In genomic region chr2:154706526-154707280, GRCm38 (mm10) we compare ENCODE assay signal across 14 mouse cellular contexts. TPM values are rescaled to one million over a fixed set of nuclear protein-coding genes. Genes with fewer than 3 reads are reported as not detected.
A peak's percentile ranks its signal among the peaks of the same experiment; 100 is the strongest.
DNase-seq lines count a peak whose midpoint lies in the region; ATAC-seq lines count a peak whose summit lies in the region.
"Had no signal": no experiment of that assay in that cellular context is flagged by ENCODE, and none has a peak within 500 bp of the region (broad histone marks: within the 10 kb centered on the region; RNA-seq: fewer than 3 reads in every experiment).

No protein-coding gene starts in this region.

- H3K4me1 ChIP-seq in midbrain, embryonic 13.5 days (replicated peaks) = peaks cover 6% of the 10 kb centered on the region; the same call in 1 of the 2 replicates
- H3K4me1 ChIP-seq in midbrain, embryonic 15.5 days = peaks cover 7% of the 10 kb centered on the region; the same call in 1 of the 2 replicates
- H3K4me1 ChIP-seq: embryonic facial prominence, embryonic 12.5 days had no signal

- no peak overlapping the region for H3K4me2 ChIP-seq in midbrain, embryonic 13.5 days (replicated peaks)
- H3K4me2 ChIP-seq in midbrain, embryonic 15.5 days = no peak overlapping the region
- H3K4me2 ChIP-seq: embryonic facial prominence, embryonic 12.5 days; limb, embryonic 15.5 days had no signal

- no peak for ATAC-seq in midbrain, embryonic 13.5 days
- ATAC-seq in midbrain, embryonic 15.5 days (replicated peaks) = no peak

- H3K4me3 ChIP-seq in midbrain, embryonic 13.5 days (replicated peaks) = no peak overlapping the region
- H3K4me3 ChIP-seq in midbrain, embryonic 15.5 days = no peak overlapping the region
- H3K4me3 ChIP-seq: embryonic facial prominence, embryonic 12.5 days; heart, adult 2 months; left cerebral cortex, adult 2 months; limb, embryonic 15.5 days had no signal

- 67% methylated on average over 11 of the region's 11 CpGs for WGBS in midbrain, embryonic 13.5 days
- WGBS in midbrain, embryonic 15.5 days = 70% methylated on average over 11 of the region's 11 CpGs

- H3K9ac ChIP-seq in midbrain, embryonic 13.5 days (replicated peaks) = peak overlapping the region; percentile 10; the same call in 1 of the 2 replicates
- no peak overlapping the region for H3K9ac ChIP-seq in midbrain, embryonic 15.5 days
- H3K9ac ChIP-seq: embryonic facial prominence, embryonic 12.5 days; limb, embryonic 15.5 days had no signal

- H3K36me3 ChIP-seq in midbrain, embryonic 13.5 days = no peaks in the 10 kb centered on the region
- H3K36me3 ChIP-seq in midbrain, embryonic 15.5 days (replicated peaks) = no peaks in the 10 kb centered on the region
- H3K36me3 ChIP-seq: embryonic facial prominence, embryonic 12.5 days; limb, embryonic 15.5 days had no signal

- no peak overlapping the region for H3K27ac ChIP-seq in midbrain, embryonic 13.5 days
- no peak overlapping the region for H3K27ac ChIP-seq in midbrain, embryonic 15.5 days
- H3K27ac ChIP-seq: embryonic facial prominence, embryonic 12.5 days; heart, adult 2 months; left cerebral cortex, adult 2 months; limb, embryonic 15.5 days had no signal

- H3K27me3 ChIP-seq in midbrain, embryonic 13.5 days = 0 out of 2 replicates have a peak, but pooled peaks cover 3% of the 10 kb centered on the region
- no peaks in the 10 kb centered on the region for H3K27me3 ChIP-seq in midbrain, embryonic 15.5 days (replicated peaks)
- H3K27me3 ChIP-seq: embryonic facial prominence, embryonic 12.5 days; limb, embryonic 15.5 days had no signal

- H3K9me3 ChIP-seq in midbrain, embryonic 13.5 days = no peaks in the 10 kb centered on the region
- no peaks in the 10 kb centered on the region for H3K9me3 ChIP-seq in midbrain, embryonic 15.5 days
- H3K9me3 ChIP-seq: embryonic facial prominence, embryonic 12.5 days; limb, embryonic 15.5 days had no signal

- DNase-seq in brain, adult 2 months (ENCODE audit: low read depth, low spot score) = peak; percentile 87
- peak; percentile 57 to 70 for DNase-seq in cerebellum, postnatal 14 days
- DNase-seq in retina, postnatal 1 day = peak; percentile 53
- DNase-seq in right cerebral cortex, postnatal 25 days = no peak
- no peak for DNase-seq in gastrocnemius, adult 18-20 months (ENCODE audit: low spot score)
- DNase-seq: heart, adult 2 months; kidney, adult 18-20 months; lung, adult 2 months; thymus, postnatal 36 days had no signal

RNA-seq across cellular contexts. Expression of gene Chmp4b, which starts 55.2 kb away (rescaled TPM):
- polyA plus RNA-seq in midbrain, embryonic 13.5 days (2015; fragmentation: Nextera tagmentation; extraction: Ambion mirVana) = 22.2 and 27.2 TPM in 2 replicates
- polyA plus RNA-seq in midbrain, embryonic 15.5 days (2015; fragmentation: Nextera tagmentation; extraction: Ambion mirVana) = 27.9 and 28.4 TPM in 2 replicates
- total RNA-seq in gastrocnemius, adult 18-20 months (2021) = 100 to 1,000 TPM; 121 to 127 TPM

Comparison
In these comparisons a context has a peak if more than half of its experiments do, and no peak if none do; other contexts are left out.
1. DNase-seq: peak in brain, adult 2 months (single experiment), cerebellum, postnatal 14 days (2 of 2) and retina, postnatal 1 day (single experiment); none in right cerebral cortex, postnatal 25 days (single experiment) and gastrocnemius, adult 18-20 months (single experiment).